Mouse (Mus musculus) midbrain, embryonic 11.5 days (tissue): ENCODE measurements around the gene Ano4. TPM values are rescaled to one million over a fixed set of nuclear protein-coding genes. Genes with fewer than 3 reads are reported as not detected.

Experiments
- polyA plus RNA-seq: library from polyadenylated mRNA; unstranded; fragments of >200 nt; fragmentation: Nextera tagmentation; extraction: Ambion mirVana; gene quantifications from 2 replicates; pipeline ENCODE4 v1.2.1, GENCODE M21; 2014

Ano4 gene
- polyA plus RNA-seq, 1 experiment from 2014 or later = 2.1 TPM

Other genes starting within 250 kb of the Ano4 start
- 8.9 and 10.4 TPM in 2 replicates for gene Gas2l3, start 99.2 kb upstream of the Ano4 start, polyA plus RNA-seq
- gene Nr1h4, start 188.8 kb upstream of the Ano4 start, polyA plus RNA-seq = 0.08 and 0.27 TPM in 2 replicates